Mouse (Mus musculus) cerebellum, adult 9-11 months (tissue): Measurements from ENCODE around the gene Cux2.

ENCODE experiments used
- DNase-seq: peaks from one replicate; pipeline ENCODE4 v3.0.0; 2022

The Cux2 gene

GRCm38 (mm10) chr5:122050017-122050831 is at the start of gene Cux2:
TSS of gene Cux2 (minus strand) at chr5:122050102.
- peak; percentile 83 for DNase-seq

GRCm38 (mm10) chr5:122094439-122094838 is 44.5 kb upstream of the Cux2 start:
- no peak for DNase-seq

- no peak for DNase-seq
Measured at GRCm38 (mm10) chr5:122093734-122094133, 43.8 kb upstream of the Cux2 start.

GRCm38 (mm10) chr5:122092794-122093193 is 42.9 kb upstream of the Cux2 start:
- DNase-seq = no peak

- peak; percentile 22 for DNase-seq
Measured at GRCm38 (mm10) chr5:122091070-122091469, 41.2 kb upstream of the Cux2 start.

- DNase-seq = no peak
Measured at GRCm38 (mm10) chr5:122089664-122090063, 39.8 kb upstream of the Cux2 start.

- peak; percentile 78 for DNase-seq
Measured at GRCm38 (mm10) chr5:122088917-122089316, 39.0 kb upstream of the Cux2 start.

- no peak for DNase-seq
Measured at GRCm38 (mm10) chr5:122086121-122086520, 36.2 kb upstream of the Cux2 start.

- no peak for DNase-seq
Measured at GRCm38 (mm10) chr5:122085291-122085690, 35.4 kb upstream of the Cux2 start.

GRCm38 (mm10) chr5:122084470-122084869 is 34.6 kb upstream of the Cux2 start:
- DNase-seq = no peak

- no peak for DNase-seq
Measured at GRCm38 (mm10) chr5:122083282-122083681, 33.4 kb upstream of the Cux2 start.

- DNase-seq = no peak
Measured at GRCm38 (mm10) chr5:122081471-122081870, 31.6 kb upstream of the Cux2 start.

- peak; percentile 86 for DNase-seq
Measured at GRCm38 (mm10) chr5:122080930-122081329, 31.0 kb upstream of the Cux2 start.

- DNase-seq = no peak
Measured at GRCm38 (mm10) chr5:122079796-122080195, 29.9 kb upstream of the Cux2 start.

- DNase-seq = no peak
Measured at GRCm38 (mm10) chr5:122077244-122077643, 27.3 kb upstream of the Cux2 start.

GRCm38 (mm10) chr5:122075736-122076135 is 25.8 kb upstream of the Cux2 start:
- DNase-seq = no peak

GRCm38 (mm10) chr5:122071997-122072396 is 22.1 kb upstream of the Cux2 start:
- no peak for DNase-seq

GRCm38 (mm10) chr5:122070963-122071800 is 21.3 kb upstream of the Cux2 start:
- DNase-seq = no peak

- DNase-seq = no peak
Measured at GRCm38 (mm10) chr5:122068563-122068962, 18.7 kb upstream of the Cux2 start.

GRCm38 (mm10) chr5:122063204-122063933 is 13.5 kb upstream of the Cux2 start:
- DNase-seq = no peak

- DNase-seq = no peak
Measured at GRCm38 (mm10) chr5:122062479-122062878, 12.6 kb upstream of the Cux2 start.

- DNase-seq = no peak
Measured at GRCm38 (mm10) chr5:122060767-122061333, 10.9 kb upstream of the Cux2 start.
